Mouse (Mus musculus): Measurements from ENCODE around the gene Scgb2b26. TPM values are rescaled to one million over a fixed set of nuclear protein-coding genes. Genes with fewer than 3 reads are reported as not detected.
"Not testable (repeated sequence)": the region's sequence is repeated elsewhere in the genome, so short reads cannot be mapped to it uniquely, and the experiment has no call there.

Scgb2b26 gene
- not detected in 2 replicates for polyA plus RNA-seq (2015; fragmentation: Nextera tagmentation; extraction: Ambion mirVana)

- H3K4me1 ChIP-seq (ENCODE audit: insufficient read depth, low read length) = no peaks in the 10 kb centered on the region
- 84% methylated on average over 4 of the region's 4 CpGs for WGBS
- ATAC-seq (ENCODE audit: low FRiP score, low TSS enrichment) = no peak
- H3K27me3 ChIP-seq (ENCODE audit: insufficient read depth, low read length) = no peaks in the 10 kb centered on the region
- H3K9ac ChIP-seq (replicated peaks; ENCODE audit: low read length) = no peak within 1 kb of the TSS
- no peak within 1 kb of the TSS for H3K4me2 ChIP-seq (replicated peaks; ENCODE audit: low read depth, low read length)
- no peak within 1 kb of the TSS for H3K27ac ChIP-seq (ENCODE audit: low read length)
- H3K36me3 ChIP-seq (ENCODE audit: insufficient read depth, low read length) = no peaks in the 10 kb centered on the region
- peaks cover 25% of the 10 kb centered on the region for H3K9me3 ChIP-seq (ENCODE audit: low read length)
- no peak within 1 kb of the TSS for H3K4me3 ChIP-seq (ENCODE audit: low read length)
Observed at GRCm38 (mm10) chr7:33944940-33945339, at the start of gene Scgb2b26. TSS of gene Scgb2b26 (minus strand) at chr7:33945040.

GRCm38 (mm10) chr7:33982281-33982680, 37.4 kb upstream of the Scgb2b26 start:
- not testable (repeated sequence) for H3K27me3 ChIP-seq (ENCODE audit: insufficient read depth, low read length); H3K36me3 ChIP-seq (ENCODE audit: insufficient read depth, low read length); H3K4me3 ChIP-seq (ENCODE audit: low read length); H3K4me1 ChIP-seq (ENCODE audit: insufficient read depth, low read length); H3K9me3 ChIP-seq (ENCODE audit: low read length); H3K9ac ChIP-seq (replicated peaks; ENCODE audit: low read length); H3K27ac ChIP-seq (ENCODE audit: low read length); ATAC-seq (ENCODE audit: low FRiP score, low TSS enrichment); H3K4me2 ChIP-seq (replicated peaks; ENCODE audit: low read depth, low read length)
- 27% methylated on average over 8 of the region's 9 CpGs for WGBS

- Histone ChIP-seq H3K9ac (replicated peaks; ENCODE audit: low read length) (no peak overlapping the region), H3K4me2 (replicated peaks; ENCODE audit: low read depth, low read length) (no peak overlapping the region), H3K36me3 (ENCODE audit: insufficient read depth, low read length) (no peaks in the 10 kb centered on the region), H3K4me1 (ENCODE audit: insufficient read depth, low read length) (no peaks in the 10 kb centered on the region), H3K4me3 (ENCODE audit: low read length) (no peak overlapping the region), H3K27ac (ENCODE audit: low read length) (no peak overlapping the region), H3K9me3 (ENCODE audit: low read length) (peaks cover 25% of the 10 kb centered on the region; the same call in 1 of the 2 replicates), H3K27me3 (ENCODE audit: insufficient read depth, low read length) (no peaks in the 10 kb centered on the region)
- ATAC-seq (ENCODE audit: low FRiP score, low TSS enrichment) = no peak
Observed at GRCm38 (mm10) chr7:33902982-33903381, 41.9 kb downstream of the Scgb2b26 start.

GRCm38 (mm10) chr7:33900803-33901202, 44.0 kb downstream of the Scgb2b26 start:
- 80% methylated on average over 2 of the region's 2 CpGs for WGBS

GRCm38 (mm10) chr7:33900007-33900406, 44.8 kb downstream of the Scgb2b26 start:
- H3K9ac ChIP-seq (replicated peaks; ENCODE audit: low read length) = no peak overlapping the region

More at GRCm38 (mm10) chr7:33900803-33901202, 44.0 kb downstream of the Scgb2b26 start:
- no peak overlapping the region for H3K4me2 ChIP-seq (replicated peaks; ENCODE audit: low read depth, low read length)
- H3K4me3 ChIP-seq (ENCODE audit: low read length) = no peak overlapping the region
- no peaks in the 10 kb centered on the region for H3K27me3 ChIP-seq (ENCODE audit: insufficient read depth, low read length)
- peaks cover 25% of the 10 kb centered on the region; the same call in 1 of the 2 replicates for H3K9me3 ChIP-seq (ENCODE audit: low read length)
- no peak overlapping the region for H3K27ac ChIP-seq (ENCODE audit: low read length)
- H3K4me1 ChIP-seq (ENCODE audit: insufficient read depth, low read length) = no peaks in the 10 kb centered on the region
- no peaks in the 10 kb centered on the region for H3K36me3 ChIP-seq (ENCODE audit: insufficient read depth, low read length)
- no peak overlapping the region for H3K9ac ChIP-seq (replicated peaks; ENCODE audit: low read length)
- ATAC-seq (ENCODE audit: low FRiP score, low TSS enrichment) = no peak

More at GRCm38 (mm10) chr7:33900007-33900406, 44.8 kb downstream of the Scgb2b26 start:
- no peaks in the 10 kb centered on the region for H3K4me1 ChIP-seq (ENCODE audit: insufficient read depth, low read length)
- H3K9me3 ChIP-seq (ENCODE audit: low read length) = peaks cover 28% of the 10 kb centered on the region; the same call in 1 of the 2 replicates
- ATAC-seq (ENCODE audit: low FRiP score, low TSS enrichment) = no peak
- no peak overlapping the region for H3K4me2 ChIP-seq (replicated peaks; ENCODE audit: low read depth, low read length)
- H3K27ac ChIP-seq (ENCODE audit: low read length) = no peak overlapping the region
- no peaks in the 10 kb centered on the region for H3K36me3 ChIP-seq (ENCODE audit: insufficient read depth, low read length)
- WGBS = 57% methylated on average over 2 of the region's 2 CpGs
- H3K4me3 ChIP-seq (ENCODE audit: low read length) = no peak overlapping the region
- H3K27me3 ChIP-seq (ENCODE audit: insufficient read depth, low read length) = no peaks in the 10 kb centered on the region

Other genes starting within 250 kb of the Scgb2b26 start
- gene Scgb2b24, start 205.7 kb downstream of the Scgb2b26 start, polyA plus RNA-seq (2015; fragmentation: Nextera tagmentation; extraction: Ambion mirVana) = not detected in 2 replicates
- not detected in 2 replicates for gene Scgb1b24, start 201.2 kb downstream of the Scgb2b26 start, polyA plus RNA-seq (2015; fragmentation: Nextera tagmentation; extraction: Ambion mirVana)
- gene Scgb2b27, start 68.9 kb upstream of the Scgb2b26 start, polyA plus RNA-seq (2015; fragmentation: Nextera tagmentation; extraction: Ambion mirVana) = not detected in 2 replicates
- gene Scgb1b27, start 76.4 kb upstream of the Scgb2b26 start, polyA plus RNA-seq (2015; fragmentation: Nextera tagmentation; extraction: Ambion mirVana) = not detected in 2 replicates
- gene Scgb1b30, start 150.4 kb upstream of the Scgb2b26 start, polyA plus RNA-seq (2015; fragmentation: Nextera tagmentation; extraction: Ambion mirVana) = not detected in 2 replicates
- gene Wtip, start 188.2 kb upstream of the Scgb2b26 start, polyA plus RNA-seq (2015; fragmentation: Nextera tagmentation; extraction: Ambion mirVana) = 6.1 and 7.3 TPM in 2 replicates
- 212 and 216 TPM in 2 replicates for gene Uba2, start 224.6 kb upstream of the Scgb2b26 start, polyA plus RNA-seq (2015; fragmentation: Nextera tagmentation; extraction: Ambion mirVana)

Measured in kidney, embryonic 16.5 days (tissue).